Mouse (Mus musculus): ENCODE measurements at regions not wholly inside any gene's neighbourhood (a gene's known extent, or its start where the extent isn't known, plus 50 kb on each side); places are given as distances from the start of the nearest gene placed in this dataset.

DNA sequence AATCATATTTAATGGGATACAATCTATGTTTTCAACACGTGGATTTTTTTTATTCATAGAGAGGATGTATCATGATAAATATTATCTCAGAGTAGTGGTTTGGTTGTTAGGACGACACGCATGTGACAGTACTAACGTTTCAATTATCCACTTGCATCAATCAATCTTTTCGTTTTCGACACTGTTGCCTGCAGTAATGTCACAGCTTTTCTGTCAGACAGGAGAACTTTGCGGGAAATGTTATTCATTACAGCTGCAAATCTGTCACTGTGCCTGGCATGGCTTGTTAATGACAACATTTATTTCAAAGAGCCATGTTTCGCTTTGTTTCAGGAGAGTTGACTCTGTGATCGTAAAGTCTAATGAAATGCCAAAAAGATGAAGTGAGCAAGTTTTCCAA, 388.7 kb downstream of the Frk start:
- no peak for TF ChIP-seq CTCF (IDR thresholded peaks at IDR 0.05; ENCODE audit: low read depth, low read length)
- no peak for TF ChIP-seq POLR2A (IDR thresholded peaks at IDR 0.05; ENCODE audit: extremely low read depth, insufficient read depth, low read length)
